8 mouse cellular contexts compared by ENCODE assay signal in the genomic region with DNA sequence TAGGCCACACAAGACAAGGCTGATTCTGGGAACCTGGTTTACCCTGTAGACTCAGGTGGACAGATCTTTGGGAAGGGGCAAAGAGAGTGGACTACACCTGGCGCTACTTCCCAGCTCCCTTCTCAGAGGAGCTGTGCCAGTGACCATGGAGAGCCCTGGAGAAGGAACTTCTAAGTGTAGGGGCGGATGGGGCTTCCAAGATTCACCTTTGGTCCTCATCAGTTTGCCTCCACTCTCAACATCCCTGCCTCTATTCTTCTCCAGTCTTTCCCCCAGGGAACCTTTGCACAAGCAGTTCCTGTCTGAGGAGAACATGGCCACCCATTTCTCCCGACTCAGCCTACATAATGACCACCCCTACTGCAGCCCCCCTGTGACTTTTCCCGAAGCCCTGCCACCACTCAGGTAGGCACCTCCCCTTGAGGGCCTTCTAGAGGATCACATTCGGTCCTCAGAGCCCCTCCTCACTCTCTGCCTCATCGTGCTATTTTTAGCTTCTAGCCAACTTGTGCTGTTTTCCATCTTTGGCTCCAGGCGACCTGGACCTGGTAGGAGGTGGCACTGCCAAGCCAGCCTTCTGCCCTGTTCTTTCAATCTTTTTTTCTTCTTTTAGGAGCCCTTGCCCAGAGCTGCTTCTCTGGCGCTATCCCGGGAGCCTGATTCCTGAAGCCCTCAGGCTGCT. TPM values are rescaled to one million over a fixed set of nuclear protein-coding genes. Genes with fewer than 3 reads are reported as not detected.
DNase-seq lines count a peak whose midpoint lies in the region; ATAC-seq and TF ChIP-seq lines count a peak whose summit lies in the region.

No protein-coding gene starts in this region.

- intact Hi-C loops in heart, adult 2 months (cut with DNase I) = no loop called here

- ATAC-seq in kidney, embryonic 15.5 days (replicated peaks; ENCODE audit: low FRiP score) = no peak
- no peak for ATAC-seq in kidney, postnatal 0 days (replicated peaks; ENCODE audit: low FRiP score, low read depth)
- ATAC-seq in neural tube, embryonic 12.5 days (ENCODE audit: low FRiP score, low read depth) = no peak

- no peak for TF ChIP-seq POLR2A in bone marrow macrophage, adult 2 months (IDR thresholded peaks at IDR 0.05; ENCODE audit: borderline replicate concordance, low read depth, low read length)
- peak; percentile 38; the same call in 1 of the 2 replicates for TF ChIP-seq POLR2A in heart, adult 2 months (IDR thresholded peaks at IDR 0.05; ENCODE audit: insufficient read depth, low read depth, low read length)

- TF ChIP-seq CTCF in bone marrow macrophage, adult 2 months (IDR thresholded peaks at IDR 0.05; ENCODE audit: low read depth, low read length) = no peak
- no peak for TF ChIP-seq CTCF in heart, adult 2 months (IDR thresholded peaks at IDR 0.05)
- no peak for TF ChIP-seq CTCF in kidney, postnatal 0 days (IDR thresholded peaks at IDR 0.05; ENCODE audit: low read depth)

- H3K4me2 ChIP-seq in kidney, embryonic 15.5 days = peak overlapping the region; percentile 89
- H3K4me2 ChIP-seq in kidney, postnatal 0 days (ENCODE audit: low read length) = peak overlapping the region; percentile 93
- peak overlapping the region; percentile 77 for H3K4me2 ChIP-seq in neural tube, embryonic 12.5 days (replicated peaks)

- no peak for DNase-seq in kidney, postnatal 36 days
- peak; percentile 51 to 67 for DNase-seq in heart, adult 2 months
- DNase-seq in kidney, postnatal 0 days (ENCODE audit: low spot score) = no peak
- no peak for DNase-seq in frontal cortex, postnatal 10 days (ENCODE audit: low spot score in 2 of 2)
- no peak for DNase-seq in right cerebral cortex, postnatal 4 days

- H3K79me2 ChIP-seq in heart, adult 2 months (replicated peaks; ENCODE audit: control insufficient read depth, insufficient read depth, low read length) = no peaks in the 10 kb centered on the region

- peak overlapping the region; percentile 90 for H3K27ac ChIP-seq in kidney, embryonic 15.5 days
- no peak overlapping the region for H3K27ac ChIP-seq in bone marrow macrophage, adult 2 months (ENCODE audit: insufficient read depth, low read depth, low read length)
- peak overlapping the region; percentile 93 for H3K27ac ChIP-seq in heart, adult 2 months
- peak overlapping the region; percentile 82 for H3K27ac ChIP-seq in kidney, postnatal 0 days
- H3K27ac ChIP-seq in neural tube, embryonic 12.5 days = no peak overlapping the region

- H3K27me3 ChIP-seq in kidney, embryonic 15.5 days = peaks cover 28% of the 10 kb centered on the region
- H3K27me3 ChIP-seq in heart, adult 2 months (ENCODE audit: control insufficient read depth, insufficient read depth, low read length) = peaks cover 2% of the 10 kb centered on the region
- peaks cover 3% of the 10 kb centered on the region; the same call in 1 of the 2 replicates for H3K27me3 ChIP-seq in kidney, postnatal 0 days (ENCODE audit: insufficient read depth, low read length)
- peaks cover 42% of the 10 kb centered on the region for H3K27me3 ChIP-seq in neural tube, embryonic 12.5 days (replicated peaks)

- H3K4me3 ChIP-seq in kidney, embryonic 15.5 days (replicated peaks) = peak overlapping the region; percentile 75
- H3K4me3 ChIP-seq in bone marrow macrophage, adult 2 months (ENCODE audit: insufficient read depth, low read length) = peak overlapping the region; percentile 69
- H3K4me3 ChIP-seq in heart, adult 2 months = peak overlapping the region; percentile 67
- peak overlapping the region; percentile 69 for H3K4me3 ChIP-seq in kidney, postnatal 0 days (replicated peaks; ENCODE audit: low read depth, low read length)
- peak overlapping the region; percentile 56 for H3K4me3 ChIP-seq in neural tube, embryonic 12.5 days

- TF ChIP-seq EP300 in heart, adult 2 months (IDR thresholded peaks at IDR 0.05; ENCODE audit: insufficient read depth, low read depth, low read length) = no peak

- peaks cover 54% of the 10 kb centered on the region for H3K4me1 ChIP-seq in kidney, embryonic 15.5 days
- H3K4me1 ChIP-seq in bone marrow macrophage, adult 2 months (ENCODE audit: control insufficient read depth, insufficient read depth, low read length) = peaks cover 17% of the 10 kb centered on the region
- peaks cover 2% of the 10 kb centered on the region for H3K4me1 ChIP-seq in heart, adult 2 months (ENCODE audit: control insufficient read depth, insufficient read depth, low read length)
- peaks cover 23% of the 10 kb centered on the region for H3K4me1 ChIP-seq in kidney, postnatal 0 days (replicated peaks; ENCODE audit: insufficient read depth, low read length)
- H3K4me1 ChIP-seq in neural tube, embryonic 12.5 days = peaks cover 33% of the 10 kb centered on the region

- H3K36me3 ChIP-seq in kidney, embryonic 15.5 days = peaks cover 13% of the 10 kb centered on the region
- no peaks in the 10 kb centered on the region for H3K36me3 ChIP-seq in heart, adult 2 months (ENCODE audit: control insufficient read depth, insufficient read depth, low read length)
- H3K36me3 ChIP-seq in kidney, postnatal 0 days (ENCODE audit: insufficient read depth, low read length) = 0 out of 2 replicates have a peak, but pooled peaks cover 7% of the 10 kb centered on the region
- H3K36me3 ChIP-seq in neural tube, embryonic 12.5 days = peaks cover 11% of the 10 kb centered on the region

- WGBS in kidney, embryonic 15.5 days = 39% methylated on average over 9 of the region's 9 CpGs
- 25% methylated on average over 9 of the region's 9 CpGs for WGBS in heart, adult 2 months
- WGBS in kidney, postnatal 0 days = 35% methylated on average over 9 of the region's 9 CpGs
- WGBS in neural tube, embryonic 12.5 days = 44% methylated on average over 9 of the region's 9 CpGs

- peak overlapping the region; percentile 58 for H3K9ac ChIP-seq in kidney, embryonic 15.5 days
- H3K9ac ChIP-seq in heart, adult 2 months (ENCODE audit: low read depth, low read length) = peak overlapping the region; percentile 80
- peak overlapping the region; percentile 64 for H3K9ac ChIP-seq in kidney, postnatal 0 days (ENCODE audit: low read depth, low read length)
- H3K9ac ChIP-seq in neural tube, embryonic 12.5 days = peak overlapping the region; percentile 61; the same call in 1 of the 2 replicates

- H3K9me3 ChIP-seq in kidney, embryonic 15.5 days (replicated peaks) = no peaks in the 10 kb centered on the region
- no peaks in the 10 kb centered on the region for H3K9me3 ChIP-seq in kidney, postnatal 0 days (replicated peaks; ENCODE audit: low read length)
- H3K9me3 ChIP-seq in neural tube, embryonic 12.5 days = no peaks in the 10 kb centered on the region

RNA-seq across cellular contexts. Expression of gene Thoc6, which starts 0.7 kb away (rescaled TPM):
- polyA plus RNA-seq in kidney, embryonic 15.5 days (2015; fragmentation: Nextera tagmentation; extraction: Ambion mirVana) = 52.4 and 53.4 TPM in 2 replicates
- 20.9 and 23.4 TPM in 2 replicates for polyA plus RNA-seq in bone marrow macrophage, adult 2 months (2012; ENCODE audit: insufficient read depth, insufficient read length, missing spikeins)
- 1 to 10 TPM; 9.6 to 9.7 TPM for total RNA-seq in heart, adult 2 months (2021)
- 14.4 and 15.3 TPM in 2 replicates for polyA plus RNA-seq in heart, adult 2 months (2012; rRNA removed)
- polyA plus RNA-seq in kidney, postnatal 0 days (2015; fragmentation: Nextera tagmentation; extraction: Ambion mirVana) = 32.3 and 35.5 TPM in 2 replicates
- polyA plus RNA-seq in neural tube, embryonic 12.5 days (2016; fragmentation: Nextera tagmentation; extraction: Ambion mirVana) = 54.0 and 57.6 TPM in 2 replicates

RNA-seq across cellular contexts. Expression of gene Hcfc1r1, which starts 1.0 kb away (rescaled TPM):
- polyA plus RNA-seq in kidney, embryonic 15.5 days (2015; fragmentation: Nextera tagmentation; extraction: Ambion mirVana) = 63.2 and 69.5 TPM in 2 replicates
- polyA plus RNA-seq in bone marrow macrophage, adult 2 months (2012; ENCODE audit: insufficient read depth, insufficient read length, missing spikeins) = 101 and 118 TPM in 2 replicates
- 100 to 1,000 TPM; 172 to 215 TPM for total RNA-seq in heart, adult 2 months (2021)
- polyA plus RNA-seq in heart, adult 2 months (2012; rRNA removed) = 494 and 575 TPM in 2 replicates
- polyA plus RNA-seq in kidney, postnatal 0 days (2015; fragmentation: Nextera tagmentation; extraction: Ambion mirVana) = 116 and 120 TPM in 2 replicates
- 69.2 and 74.4 TPM in 2 replicates for polyA plus RNA-seq in neural tube, embryonic 12.5 days (2016; fragmentation: Nextera tagmentation; extraction: Ambion mirVana)

RNA-seq across cellular contexts. Expression of gene Tnfrsf12a, which starts 2.9 kb away (rescaled TPM):
- polyA plus RNA-seq in kidney, embryonic 15.5 days (2015; fragmentation: Nextera tagmentation; extraction: Ambion mirVana) = 27.5 and 29.5 TPM in 2 replicates
- polyA plus RNA-seq in bone marrow macrophage, adult 2 months (2012; ENCODE audit: insufficient read depth, insufficient read length, missing spikeins) = 4.9 and 5.6 TPM in 2 replicates
- total RNA-seq in heart, adult 2 months (2021) = 10 to 100 TPM; 80.1 to 82.5 TPM
- polyA plus RNA-seq in heart, adult 2 months (2012; rRNA removed) = 28.1 and 37.9 TPM in 2 replicates
- polyA plus RNA-seq in kidney, postnatal 0 days (2015; fragmentation: Nextera tagmentation; extraction: Ambion mirVana) = 47.0 and 50.0 TPM in 2 replicates
- polyA plus RNA-seq in neural tube, embryonic 12.5 days (2016; fragmentation: Nextera tagmentation; extraction: Ambion mirVana) = 3.1 and 3.9 TPM in 2 replicates

RNA-seq across cellular contexts. Expression of gene Cldn6, which starts 4.6 kb away (rescaled TPM):
- polyA plus RNA-seq in kidney, embryonic 15.5 days (2015; fragmentation: Nextera tagmentation; extraction: Ambion mirVana) = 189 and 191 TPM in 2 replicates
- polyA plus RNA-seq in bone marrow macrophage, adult 2 months (2012; ENCODE audit: insufficient read depth, insufficient read length, missing spikeins) = not detected in 2 replicates
- not detected for total RNA-seq in heart, adult 2 months (2021)
- polyA plus RNA-seq in heart, adult 2 months (2012; rRNA removed) = not detected in 2 replicates
- polyA plus RNA-seq in kidney, postnatal 0 days (2015; fragmentation: Nextera tagmentation; extraction: Ambion mirVana) = 131 and 155 TPM in 2 replicates
- 2.7 and 3.6 TPM in 2 replicates for polyA plus RNA-seq in neural tube, embryonic 12.5 days (2016; fragmentation: Nextera tagmentation; extraction: Ambion mirVana)

RNA-seq across cellular contexts. Expression of gene Cldn9, which starts 9.4 kb away (rescaled TPM):
- 51.2 and 53.1 TPM in 2 replicates for polyA plus RNA-seq in kidney, embryonic 15.5 days (2015; fragmentation: Nextera tagmentation; extraction: Ambion mirVana)
- polyA plus RNA-seq in bone marrow macrophage, adult 2 months (2012; ENCODE audit: insufficient read depth, insufficient read length, missing spikeins) = not detected in 2 replicates
- not detected for total RNA-seq in heart, adult 2 months (2021)
- not detected in 2 replicates for polyA plus RNA-seq in heart, adult 2 months (2012; rRNA removed)
- 41.2 and 41.8 TPM in 2 replicates for polyA plus RNA-seq in kidney, postnatal 0 days (2015; fragmentation: Nextera tagmentation; extraction: Ambion mirVana)
- polyA plus RNA-seq in neural tube, embryonic 12.5 days (2016; fragmentation: Nextera tagmentation; extraction: Ambion mirVana) = 0.74 and 1.9 TPM in 2 replicates

Comparison
In these comparisons a context has a peak if more than half of its experiments do, and no peak if none do; other contexts are left out.
1. H3K27ac ChIP-seq: peak in kidney, embryonic 15.5 days (single experiment), heart, adult 2 months (single experiment) and kidney, postnatal 0 days (single experiment); none in bone marrow macrophage, adult 2 months (single experiment) and neural tube, embryonic 12.5 days (single experiment).
2. DNase-seq: peak in heart, adult 2 months (2 of 2); none in kidney, postnatal 36 days (0 of 2), kidney, postnatal 0 days (single experiment), frontal cortex, postnatal 10 days (0 of 2) and right cerebral cortex, postnatal 4 days (single experiment).
3. Peak in every context shown above with its lines, with median percentiles within 50 percentile points of each other: H3K4me2 ChIP-seq, H3K4me3 ChIP-seq and H3K9ac ChIP-seq.